Mouse (Mus musculus) erythroblast, adult 5-6 weeks (primary cell): ENCODE results near the gene Olfr550. TPM values are rescaled to one million over a fixed set of nuclear protein-coding genes. Genes with fewer than 3 reads are reported as not detected.
"Not testable (repeated sequence)": the region's sequence is repeated elsewhere in the genome, so short reads cannot be mapped to it uniquely, and the experiment has no call there.

Experiments
- ATAC-seq: replicated peaks from 2 replicates; pipeline ENCODE4 v1.8.0; 2016; ENCODE audit warnings: moderate number of reproducible peaks, mild to moderate bottlenecking, moderate TSS enrichment, inconsistent platforms; ENCODE audit not compliant: poor library complexity, low FRiP score, severe bottlenecking
- total RNA-seq, 2 experiments: library from RNA; stranded (forward) in 1 of 2; stranded (reverse) in 1 of 2; fragments of 150-400 nt in 1 of 2; fragments of 200-764, 138-1000 nt in 1 of 2; gene quantifications; 2 replicates each; pipeline versions ENCODE4 v1.2.3 to v1.2.4; 2015 to 2017; ENCODE audit warnings: low replicate concordance in 2 of 2

Gene Olfr550
- not detected in 2 replicates for total RNA-seq (2015; ENCODE audit: low replicate concordance)
- total RNA-seq (2017; ENCODE audit: low replicate concordance): not detected in 2 replicates

- ATAC-seq: no peak
Measured at GRCm38 (mm10) chr7:102571142-102571541, at the start of gene Olfr550. Olfr550 (plus strand) TSS chr7:102571442.

- no peak for ATAC-seq
Measured at GRCm38 (mm10) chr7:102529052-102529451, 42.2 kb upstream of the Olfr550 start.

DNA sequence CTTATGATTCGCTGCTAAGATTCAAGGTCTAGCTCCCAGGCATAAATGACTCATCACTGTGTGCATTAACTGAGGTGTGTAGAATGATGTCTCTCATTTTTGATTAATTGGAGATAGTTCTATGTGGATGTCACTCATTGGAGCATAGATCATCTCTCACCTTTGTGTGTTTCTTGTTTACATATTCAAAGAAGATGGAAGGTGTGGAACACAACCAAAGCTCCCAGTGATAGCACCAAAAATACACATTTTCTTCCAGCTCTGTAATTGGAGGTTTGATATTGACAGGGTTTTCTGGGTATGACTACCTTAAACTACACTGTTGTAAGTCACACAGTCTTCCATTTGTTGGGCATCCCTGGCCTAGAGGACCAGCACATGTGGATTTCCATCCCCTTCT is 36.8 kb upstream of the Olfr550 start, which contains the start of gene Olfr547:
Gene Olfr547, plus strand, starts transcription at position 301 of the 400 bp plus-strand sequence.
- no peak for ATAC-seq

GRCm38 (mm10) chr7:102540596-102540995 is 30.6 kb upstream of the Olfr550 start, which contains the start of gene Olfr548-ps1:
Olfr548-ps1 (plus strand) TSS chr7:102540896.
- ATAC-seq: no peak

GRCm38 (mm10) chr7:102541251-102541650 is 30.0 kb upstream of the Olfr550 start:
- no peak for ATAC-seq

- ATAC-seq: no peak
Measured at GRCm38 (mm10) chr7:102549570-102549969, 21.7 kb upstream of the Olfr550 start, which contains the start of gene Olfr549. Olfr549 (plus strand) TSS chr7:102549870.

DNA sequence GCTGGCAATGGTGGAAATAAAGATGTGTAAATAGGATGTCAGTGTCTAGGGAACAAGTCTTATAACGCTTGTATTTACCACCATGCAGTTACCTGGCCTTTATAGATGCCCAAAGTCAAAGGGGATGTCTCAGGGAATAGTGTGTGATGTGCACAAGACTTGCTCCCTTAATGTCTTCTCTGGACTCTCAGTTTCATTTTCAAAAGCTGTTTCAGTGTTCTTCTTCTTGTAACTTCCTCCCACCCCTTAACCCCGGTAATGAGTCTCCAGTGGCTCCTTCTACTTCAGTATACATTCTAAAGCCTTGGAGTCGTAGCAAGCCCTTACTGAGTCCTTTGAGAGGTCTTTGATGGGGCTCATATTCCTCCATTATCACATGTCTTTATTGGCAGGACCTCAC is 18.0 kb upstream of the Olfr550 start:
- no peak for ATAC-seq

GRCm38 (mm10) chr7:102564999-102565997 is 5.9 kb upstream of the Olfr550 start, which contains the start of gene Trim21:
Trim21 (minus strand) TSS chr7:102565486.
- peak; percentile 100 for ATAC-seq

DNA sequence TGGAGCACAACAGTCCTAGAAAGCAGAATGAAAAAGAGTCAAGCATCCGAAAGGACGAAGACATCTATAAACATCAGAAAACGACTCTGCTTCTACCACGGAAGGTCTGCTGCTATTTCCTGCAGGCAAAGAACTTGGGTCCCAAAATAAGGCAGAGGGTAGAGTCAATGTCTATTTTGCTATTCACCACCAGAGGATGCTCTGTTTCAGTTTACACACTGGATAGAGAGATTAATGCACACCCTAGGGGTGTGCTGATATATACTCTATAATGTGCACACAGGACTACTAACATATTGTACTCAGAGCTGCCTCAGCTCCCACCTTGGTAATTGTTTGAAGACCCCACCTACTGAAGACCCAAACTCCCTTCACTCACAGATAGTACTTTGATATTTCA is 5.0 kb upstream of the Olfr550 start:
- no peak for ATAC-seq

DNA sequence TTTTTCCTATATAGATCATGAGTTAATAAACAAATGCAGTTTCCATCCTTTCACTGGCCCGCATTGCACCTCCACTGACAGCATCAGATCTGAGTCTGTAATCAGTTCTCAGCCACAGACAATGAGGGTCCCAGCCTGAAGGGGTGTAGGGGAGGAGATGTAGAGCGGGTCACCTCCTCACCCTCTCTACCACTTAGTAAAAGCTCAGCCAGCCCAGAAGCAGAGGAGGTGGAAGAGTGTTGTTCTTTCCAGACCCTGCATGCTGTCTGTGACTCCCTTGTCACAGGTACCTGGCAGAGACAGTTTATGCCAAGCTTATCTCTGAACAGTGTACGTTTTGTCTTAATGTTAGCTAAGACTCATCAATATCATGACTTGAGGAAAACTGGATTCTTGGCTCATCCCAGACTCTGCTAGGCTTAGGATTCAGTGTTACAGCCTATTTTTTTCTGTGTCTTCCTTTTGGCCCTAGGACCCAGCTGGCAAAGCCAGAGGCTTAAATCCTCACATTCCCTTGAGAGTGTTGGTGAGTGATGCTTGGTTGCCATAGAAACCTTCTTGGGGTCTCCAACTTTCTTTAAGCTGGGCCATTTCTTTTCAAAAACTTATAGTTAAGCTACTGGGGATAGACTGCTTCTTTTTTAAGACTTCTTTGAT is 2.1 kb downstream of the Olfr550 start:
- no peak for ATAC-seq

DNA sequence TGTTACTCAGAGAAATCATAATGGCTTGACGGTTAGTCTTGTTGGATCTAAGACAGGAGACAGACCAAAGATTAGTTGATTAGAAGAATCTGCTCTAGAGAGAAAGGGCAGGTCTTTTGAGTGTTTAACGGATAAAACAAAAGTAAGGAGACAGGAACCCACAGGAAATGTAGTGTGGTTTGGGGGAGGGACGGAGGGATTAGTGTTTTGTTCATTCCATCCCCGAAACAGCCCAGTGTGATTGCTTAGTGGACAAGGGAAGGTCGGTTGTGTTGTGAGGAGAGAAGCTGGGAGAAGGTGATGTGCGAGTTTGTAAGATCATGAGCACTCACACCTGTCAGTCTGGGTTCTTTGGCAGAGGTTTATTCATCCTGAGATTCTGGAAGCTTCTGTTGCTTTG is 4.8 kb downstream of the Olfr550 start:
- no peak for ATAC-seq

DNA sequence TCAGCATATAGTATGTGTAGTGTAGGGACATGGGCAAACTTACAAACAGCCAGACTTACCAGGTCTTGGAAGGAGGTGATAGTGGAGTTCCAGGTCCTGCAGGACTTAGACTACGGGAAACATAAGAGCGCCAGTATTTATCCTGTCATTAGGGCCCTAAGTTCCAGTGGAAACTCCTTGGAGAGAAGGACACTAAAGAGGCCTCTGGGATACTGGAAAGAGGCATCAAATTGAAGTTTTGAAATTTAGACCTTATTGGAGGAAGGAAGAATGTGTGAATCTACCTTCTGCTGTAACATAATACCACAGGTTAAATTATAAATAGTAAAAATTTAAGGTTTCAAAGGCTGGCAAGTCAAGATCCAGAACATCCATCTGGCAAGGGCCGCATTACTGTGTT is 20.5 kb downstream of the Olfr550 start, which contains the start of gene Olfr551:
Gene Olfr551, minus strand, starts transcription at position 101 of the 400 bp plus-strand sequence.
- no peak for ATAC-seq

- ATAC-seq: no peak
Measured at GRCm38 (mm10) chr7:102597378-102598031, 26.3 kb downstream of the Olfr550 start, which contains the start of gene Olfr552. Olfr552 (plus strand) TSS chr7:102597770.

GRCm38 (mm10) chr7:102618118-102618517 is 46.9 kb downstream of the Olfr550 start, which contains the start of gene Olfr553:
Olfr553 (minus strand) TSS chr7:102618218.
- ATAC-seq: no peak

DNA sequence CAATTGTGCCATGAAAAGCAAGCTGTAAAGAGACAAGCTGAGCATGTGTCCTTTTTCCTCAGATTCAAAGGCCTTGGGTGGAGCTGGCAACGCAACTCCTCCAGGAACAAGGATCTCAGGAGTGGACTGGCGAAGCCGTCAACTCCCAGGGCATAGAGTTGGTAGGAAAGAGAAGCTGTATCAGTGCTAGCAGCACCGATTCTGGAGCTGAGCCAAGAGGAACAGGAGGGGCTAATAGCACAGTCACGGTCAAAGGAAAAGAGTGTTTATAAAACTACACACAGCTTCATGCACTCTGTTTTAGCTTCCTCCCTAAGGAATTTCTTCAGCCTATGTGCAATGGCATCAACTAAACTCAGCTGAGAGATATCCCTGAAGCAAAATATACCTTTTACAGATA is 48.4 kb downstream of the Olfr550 start:
- no peak for ATAC-seq

- ATAC-seq: not testable (repeated sequence)
Measured at GRCm38 (mm10) chr7:102620368-102620767, 49.1 kb downstream of the Olfr550 start.
